ENCODE assay signal across 19 mouse cellular contexts in genomic region chr9:9984028-9984427, GRCm38 (mm10).
DNase-seq lines count a peak whose midpoint lies in the region; ATAC-seq and TF ChIP-seq lines count a peak whose summit lies in the region.
"Had no signal": no experiment of that assay in that cellular context is flagged by ENCODE, and none has a peak within 500 bp of the region (broad histone marks: within the 10 kb centered on the region; RNA-seq: fewer than 3 reads in every experiment).

No protein-coding gene starts in this region.

- H3K36me3 ChIP-seq in limb, embryonic 14.5 days (ENCODE audit: control insufficient read depth, insufficient read depth, low read length), result no peaks in the 10 kb centered on the region
- H3K36me3 ChIP-seq in limb, embryonic 10.5 days, result no peaks in the 10 kb centered on the region
- no peaks in the 10 kb centered on the region for H3K36me3 ChIP-seq in embryonic facial prominence, embryonic 14.5 days (ENCODE audit: control insufficient read depth, insufficient read depth, low read length)
- H3K36me3 ChIP-seq: embryonic facial prominence, embryonic 12.5 days; heart, embryonic 15.5 days; hindbrain, embryonic 13.5 days had no signal

- no peak overlapping the region for H3K4me3 ChIP-seq in limb, embryonic 14.5 days (replicated peaks; ENCODE audit: low read length)
- H3K4me3 ChIP-seq in limb, embryonic 10.5 days, result no peak overlapping the region
- H3K4me3 ChIP-seq in embryonic facial prominence, embryonic 14.5 days (ENCODE audit: low read depth, low read length), result no peak overlapping the region
- H3K4me3 ChIP-seq: embryonic facial prominence, embryonic 12.5 days; forebrain, embryonic 13.5 days; heart, adult 2 months; heart, embryonic 15.5 days; hindbrain, embryonic 13.5 days had no signal

- no peak for TF ChIP-seq POLR2A in limb, embryonic 14.5 days (IDR thresholded peaks at IDR 0.05; ENCODE audit: borderline replicate concordance, extremely low read depth, insufficient read depth, insufficient read length)

- H3K4me2 ChIP-seq in limb, embryonic 14.5 days (replicated peaks; ENCODE audit: low read depth, low read length, severe bottlenecking), result no peak overlapping the region
- H3K4me2 ChIP-seq in embryonic facial prominence, embryonic 14.5 days (ENCODE audit: low read depth, low read length), result no peak overlapping the region
- H3K4me2 ChIP-seq: embryonic facial prominence, embryonic 12.5 days; forebrain, embryonic 13.5 days; heart, embryonic 11.5 days; heart, embryonic 15.5 days; hindbrain, embryonic 13.5 days had no signal

- H3K27me3 ChIP-seq in limb, embryonic 14.5 days (ENCODE audit: control insufficient read depth, insufficient read depth, low read length), result no peaks in the 10 kb centered on the region
- no peaks in the 10 kb centered on the region for H3K27me3 ChIP-seq in limb, embryonic 10.5 days (ENCODE audit: low read depth, poor library complexity, severe bottlenecking)
- H3K27me3 ChIP-seq in embryonic facial prominence, embryonic 14.5 days (replicated peaks; ENCODE audit: control insufficient read depth, insufficient read depth, low read length), result no peaks in the 10 kb centered on the region
- H3K27me3 ChIP-seq: embryonic facial prominence, embryonic 12.5 days; forebrain, embryonic 13.5 days; heart, embryonic 15.5 days; hindbrain, embryonic 13.5 days had no signal

- 39% methylated on average over 8 of the region's 8 CpGs for WGBS in limb, embryonic 14.5 days
- WGBS in limb, embryonic 10.5 days, result 65% methylated on average over 8 of the region's 8 CpGs
- WGBS in embryonic facial prominence, embryonic 14.5 days, result 58% methylated on average over 8 of the region's 8 CpGs

- no peaks in the 10 kb centered on the region for H3K4me1 ChIP-seq in limb, embryonic 14.5 days (ENCODE audit: control insufficient read depth, insufficient read depth, low read length)
- H3K4me1 ChIP-seq in limb, embryonic 10.5 days, result no peaks in the 10 kb centered on the region
- no peaks in the 10 kb centered on the region for H3K4me1 ChIP-seq in embryonic facial prominence, embryonic 14.5 days (ENCODE audit: control insufficient read depth, insufficient read depth, low read length)
- H3K4me1 ChIP-seq: embryonic facial prominence, embryonic 12.5 days; forebrain, embryonic 13.5 days; heart, embryonic 15.5 days; hindbrain, embryonic 13.5 days had no signal

- peak; percentile 15 for DNase-seq in limb, embryonic 14.5 days (ENCODE audit: low spot score)
- no peak for DNase-seq in limb, embryonic 10.5 days (ENCODE audit: low spot score)
- DNase-seq in Muller cell, postnatal 12 days (ENCODE audit: inconsistent ontology term), result peak; percentile 32
- DNase-seq in embryonic facial prominence, embryonic 14.5 days (ENCODE audit: low spot score), result peak; percentile 14
- peak; percentile 65 for DNase-seq in retina, postnatal 1 day
- no peak for DNase-seq in ovary, adult 18-20 months (ENCODE audit: low spot score)
- DNase-seq: adrenal gland, adult 8-10 months; adrenal gland, postnatal 36 days; cerebellum, adult 2 months; cerebellum, postnatal 10 days; gastrocnemius, postnatal 14 days; heart, adult 2 months; heart, postnatal 14 days had no signal

- H3K9ac ChIP-seq in limb, embryonic 14.5 days (ENCODE audit: low read depth, low read length, severe bottlenecking), result no peak overlapping the region
- H3K9ac ChIP-seq in embryonic facial prominence, embryonic 14.5 days (ENCODE audit: low read depth, low read length), result no peak overlapping the region
- H3K9ac ChIP-seq: embryonic facial prominence, embryonic 12.5 days; forebrain, embryonic 13.5 days; heart, embryonic 15.5 days; hindbrain, embryonic 13.5 days had no signal

- H3K27ac ChIP-seq in limb, embryonic 14.5 days (replicated peaks; ENCODE audit: low read depth, low read length), result no peak overlapping the region
- H3K27ac ChIP-seq in limb, embryonic 10.5 days, result no peak overlapping the region
- no peak overlapping the region for H3K27ac ChIP-seq in embryonic facial prominence, embryonic 14.5 days (replicated peaks; ENCODE audit: low read depth, low read length)
- H3K27ac ChIP-seq: embryonic facial prominence, embryonic 12.5 days; forebrain, embryonic 13.5 days; heart, adult 2 months; heart, embryonic 15.5 days; hindbrain, embryonic 13.5 days; hindbrain, postnatal 0 days had no signal

- ATAC-seq in limb, embryonic 14.5 days (ENCODE audit: low FRiP score, low read depth), result no peak
- ATAC-seq in embryonic facial prominence, embryonic 14.5 days (ENCODE audit: low read depth), result no peak
- ATAC-seq: forebrain, embryonic 13.5 days; hindbrain, postnatal 0 days had no signal

- no peaks in the 10 kb centered on the region for H3K9me3 ChIP-seq in limb, embryonic 14.5 days (ENCODE audit: control insufficient read depth, low read length)
- H3K9me3 ChIP-seq in limb, embryonic 10.5 days (replicated peaks), result no peaks in the 10 kb centered on the region
- H3K9me3 ChIP-seq in embryonic facial prominence, embryonic 14.5 days (ENCODE audit: control insufficient read depth, low read length), result no peaks in the 10 kb centered on the region
- H3K9me3 ChIP-seq: embryonic facial prominence, embryonic 12.5 days; forebrain, embryonic 13.5 days; heart, embryonic 15.5 days; hindbrain, embryonic 13.5 days had no signal

Comparison
In these comparisons a context has a peak if more than half of its experiments do, and no peak if none do; other contexts are left out.
1. DNase-seq: peak in limb, embryonic 14.5 days (single experiment), Muller cell, postnatal 12 days (single experiment), embryonic facial prominence, embryonic 14.5 days (single experiment) and retina, postnatal 1 day (single experiment); none in limb, embryonic 10.5 days (single experiment) and ovary, adult 18-20 months (single experiment).